Mouse (Mus musculus) macrophage (primary cell): ENCODE data around the gene Olfr985. TPM values are rescaled to one million over a fixed set of nuclear protein-coding genes. Genes with fewer than 3 reads are reported as not detected.
A peak's percentile ranks its signal among the peaks of the same experiment; 100 is the strongest.

Experiments
- H3K27ac ChIP-seq: fragments of 350-480 bp; formaldehyde crosslinking; 2 replicates; pipeline ENCODE4 v1.9.0; 2021
- H3K36me3 ChIP-seq: fragments of 350-480 bp; formaldehyde crosslinking; 2 replicates; pipeline ENCODE4 v1.9.0; 2021; ENCODE audit errors: inconsistent target
- H3K4me3 ChIP-seq: fragments of 350-480 bp; formaldehyde crosslinking; 2 replicates; pipeline ENCODE4 v1.9.0; 2021; ENCODE audit errors: inconsistent target
- H3K79me2 ChIP-seq: fragments of 350-480 bp; formaldehyde crosslinking; 2 replicates; pipeline ENCODE4 v1.9.0; 2021; ENCODE audit errors: inconsistent target
- WGBS: methylation state at CpG from one replicate; pipeline ENCODE4 v1.1.7; 2026; ENCODE audit warnings: inconsistent platforms; ENCODE audit not compliant: missing documents; 5-methylcytosine and 5-hydroxymethylcytosine counted together
- polyA plus RNA-seq: library from polyadenylated mRNA; stranded (reverse); fragments of 250-400 nt; gene quantifications from 3 replicates; pipeline ENCODE4 v1.2.4, GENCODE M21; 2018; ENCODE audit warnings: inconsistent platforms
- total RNA-seq, 78 experiments: library from RNA; depleted of rRNA; stranded (reverse); fragments of 250-400 nt; gene quantifications; 1 replicate in 9 of 78; 2 replicates in 24 of 78; 3 replicates in 43 of 78; 4 replicates in 2 of 78; pipeline ENCODE4 v1.2.4; 2018; ENCODE audit warnings: inconsistent platforms in 56 of 78

Olfr985 gene
- not detected for total RNA-seq (2018; cell fraction: chromatin; rRNA removed)
- total RNA-seq (2018; cell fraction: cytosol; rRNA removed): not detected
- total RNA-seq (2018; cell fraction: nucleus; rRNA removed): not detected
- not detected in 3 replicates for polyA plus RNA-seq

DNA sequence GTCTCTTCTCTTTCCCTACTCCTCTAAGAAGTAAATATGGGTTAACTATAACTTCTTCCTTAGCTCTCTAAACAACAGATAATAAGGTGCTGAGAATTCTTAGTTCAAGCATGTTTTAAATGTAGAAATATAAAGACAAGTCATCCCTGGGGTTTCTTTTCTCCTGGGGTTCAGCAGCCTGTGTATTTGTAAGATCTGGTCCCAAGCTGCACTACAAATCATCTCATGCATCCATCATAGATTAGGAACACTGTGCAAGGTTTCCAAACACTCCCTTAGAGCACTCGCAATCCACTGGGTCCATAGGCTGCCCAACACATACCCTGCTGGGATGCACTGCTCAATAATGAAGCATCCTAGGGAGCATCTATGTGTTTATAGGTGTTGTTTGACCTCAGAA lies at the start of gene Olfr985:
TSS of gene Olfr985 (minus strand) at position 101 of the 400 bp plus-strand sequence.
- Histone ChIP-seq H3K36me3 (no peaks in the 10 kb centered on the region), H3K4me3 (no peak within 1 kb of the TSS), H3K79me2 (no peaks in the 10 kb centered on the region), H3K27ac (no peak within 1 kb of the TSS)
- 100% methylated on average over 1 of the region's 1 CpGs for WGBS

DNA sequence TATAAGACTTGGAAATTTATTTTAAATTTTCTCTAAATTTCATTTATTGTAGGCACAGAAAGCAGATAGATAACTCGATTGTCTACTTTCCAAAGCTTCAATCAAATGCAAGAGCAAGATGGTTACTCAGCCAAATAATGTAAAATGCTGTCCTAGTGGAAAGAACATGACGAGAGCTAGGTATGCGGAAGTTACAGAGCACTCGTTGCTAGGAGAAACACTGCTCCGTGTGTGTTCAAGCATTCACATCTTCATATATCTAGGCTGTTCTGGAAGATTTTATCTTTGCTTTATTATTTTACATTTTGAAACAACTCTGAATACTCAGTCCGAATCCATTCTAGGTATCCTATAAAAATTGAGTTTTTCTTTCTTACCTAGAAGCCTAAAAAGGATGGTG lies 47.0 kb upstream of the Olfr985 start:
- Histone ChIP-seq H3K79me2 (no peaks in the 10 kb centered on the region), H3K36me3 (no peaks in the 10 kb centered on the region), H3K4me3 (no peak overlapping the region), H3K27ac (no peak overlapping the region)
- 86% methylated on average over 6 of the region's 6 CpGs for WGBS

DNA sequence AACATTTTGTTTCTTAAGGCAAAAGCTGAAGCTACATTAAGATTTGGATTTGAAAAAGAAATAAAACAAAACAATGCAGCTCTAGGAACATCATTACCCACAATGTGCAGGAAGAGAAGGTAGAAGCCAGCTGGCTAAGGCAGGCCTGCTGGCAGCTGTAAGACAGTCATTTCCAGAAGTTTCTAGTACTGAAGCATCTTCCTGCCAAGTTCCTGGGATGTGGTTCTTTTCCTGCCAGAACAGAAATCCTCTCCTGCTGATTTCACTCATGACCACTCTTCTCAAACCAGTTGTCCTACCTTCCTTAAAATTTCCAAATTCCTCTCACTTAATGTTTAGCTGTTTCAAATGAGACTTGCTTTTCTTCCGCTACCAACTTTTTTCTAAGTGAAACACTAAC lies 36.5 kb upstream of the Olfr985 start:
- H3K36me3 ChIP-seq: no peaks in the 10 kb centered on the region
- no peaks in the 10 kb centered on the region for H3K79me2 ChIP-seq
- H3K4me3 ChIP-seq: no peak overlapping the region
- no peak overlapping the region for H3K27ac ChIP-seq
- WGBS: 100% methylated on average over 1 of the region's 1 CpGs

DNA sequence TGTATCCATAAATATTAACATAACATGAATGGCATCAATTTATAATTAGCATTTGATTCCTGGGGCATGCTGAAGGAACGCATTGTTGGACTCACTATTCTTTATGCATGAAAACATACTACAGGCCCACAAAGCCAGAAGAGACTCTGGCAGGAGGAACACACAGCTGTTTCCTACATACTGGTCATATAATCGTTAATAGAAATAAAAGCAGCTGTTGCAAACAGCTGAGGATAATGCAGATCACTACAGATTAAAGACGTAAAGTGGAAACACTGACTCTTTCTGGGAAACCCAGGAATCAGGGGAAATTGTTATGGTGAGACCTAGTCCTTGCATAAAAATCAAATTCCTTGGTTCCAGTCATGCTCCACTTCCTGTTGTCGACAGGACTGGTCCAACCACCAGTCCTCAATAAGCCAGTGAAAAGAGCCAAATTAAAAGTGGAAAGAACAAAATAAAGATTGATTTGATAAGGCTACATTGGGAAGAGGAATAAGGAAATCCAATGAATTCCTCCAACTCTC lies 25.2 kb upstream of the Olfr985 start:
- no peaks in the 10 kb centered on the region for H3K36me3 ChIP-seq
- H3K79me2 ChIP-seq: no peaks in the 10 kb centered on the region
- H3K27ac ChIP-seq: no peak overlapping the region
- no peak overlapping the region for H3K4me3 ChIP-seq
- WGBS: 81% methylated on average over 4 of the region's 4 CpGs

DNA sequence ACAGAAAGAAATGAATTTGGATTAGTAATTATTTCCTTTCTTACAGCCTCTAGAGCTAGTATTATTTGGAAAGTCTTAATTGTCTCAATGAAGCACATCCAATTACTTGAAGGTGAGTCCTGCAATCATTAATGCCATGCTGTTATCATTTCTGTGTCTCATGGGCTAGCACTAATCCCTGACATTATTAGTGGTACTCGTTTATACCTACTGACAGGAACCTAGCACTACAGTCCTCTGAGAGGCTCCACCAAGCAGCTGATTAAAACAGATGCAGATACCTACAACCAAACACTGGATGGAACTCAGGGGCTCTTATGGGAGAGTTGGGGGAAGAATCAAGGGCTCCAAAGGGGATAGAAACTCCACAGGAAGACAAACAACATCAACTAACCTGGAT lies 11.6 kb upstream of the Olfr985 start:
- Histone ChIP-seq H3K4me3 (no peak overlapping the region), H3K36me3 (no peaks in the 10 kb centered on the region), H3K27ac (no peak overlapping the region), H3K79me2 (no peaks in the 10 kb centered on the region)
- 58% methylated on average over 1 of the region's 1 CpGs for WGBS

DNA sequence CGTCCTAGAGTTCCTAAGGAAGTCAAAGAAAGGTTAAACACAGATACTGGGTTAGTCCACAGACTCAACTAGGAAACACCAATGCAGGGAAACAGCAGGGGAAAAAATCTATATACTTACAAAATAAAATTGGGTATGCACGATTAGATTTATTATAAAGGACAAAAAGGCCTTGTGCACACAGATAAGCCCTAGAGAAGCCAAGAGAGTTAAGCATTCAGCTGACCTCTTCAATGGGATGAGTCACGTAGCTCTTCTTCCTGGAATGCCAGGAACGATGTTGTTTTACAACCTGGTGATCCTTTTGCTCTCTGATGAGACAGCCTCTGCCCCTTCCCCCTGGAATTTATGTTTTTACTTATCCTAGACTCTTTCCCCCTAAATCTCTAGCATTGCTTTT lies 9.5 kb upstream of the Olfr985 start:
- Histone ChIP-seq H3K4me3 (no peak overlapping the region), H3K36me3 (no peaks in the 10 kb centered on the region), H3K27ac (no peak overlapping the region), H3K79me2 (no peaks in the 10 kb centered on the region)
- WGBS: 88% methylated on average over 4 of the region's 4 CpGs

DNA sequence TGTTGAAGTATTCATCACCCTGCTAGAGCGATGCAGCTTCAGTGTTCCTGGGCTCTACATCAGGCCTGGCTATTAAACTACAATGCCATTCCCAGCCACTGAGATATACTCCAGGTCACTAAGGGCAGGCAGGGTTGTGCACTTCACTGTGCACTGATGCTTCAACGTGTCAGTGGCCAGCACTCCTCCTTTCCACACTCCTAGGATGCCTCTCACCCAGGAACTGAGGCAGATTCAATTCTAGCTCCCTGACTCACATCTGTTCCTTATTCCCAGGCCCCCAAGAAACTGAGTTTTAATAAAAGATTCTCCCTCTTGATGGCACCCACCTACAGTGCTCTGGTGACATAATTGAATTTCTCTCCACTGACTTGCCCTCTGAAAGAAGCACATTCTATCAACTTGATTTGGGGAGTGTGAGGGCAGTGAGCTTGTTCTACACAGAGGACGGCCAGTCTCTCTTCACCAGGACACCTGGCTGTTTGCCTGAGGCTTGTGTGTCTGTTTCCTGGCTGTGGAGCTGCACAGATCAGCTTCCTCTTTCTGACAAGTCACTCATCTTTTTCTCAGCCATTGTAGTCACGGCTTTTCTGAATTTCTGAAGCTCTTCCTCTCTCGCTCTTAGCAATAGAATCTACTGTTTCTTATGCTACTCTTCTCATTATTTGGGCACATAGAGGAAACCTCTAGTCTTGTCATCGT lies 7.2 kb upstream of the Olfr985 start:
- 30% methylated on average over 6 of the region's 6 CpGs for WGBS
- H3K36me3 ChIP-seq: no peaks in the 10 kb centered on the region
- no peak overlapping the region for H3K27ac ChIP-seq
- no peak overlapping the region for H3K4me3 ChIP-seq
- H3K79me2 ChIP-seq: no peaks in the 10 kb centered on the region

DNA sequence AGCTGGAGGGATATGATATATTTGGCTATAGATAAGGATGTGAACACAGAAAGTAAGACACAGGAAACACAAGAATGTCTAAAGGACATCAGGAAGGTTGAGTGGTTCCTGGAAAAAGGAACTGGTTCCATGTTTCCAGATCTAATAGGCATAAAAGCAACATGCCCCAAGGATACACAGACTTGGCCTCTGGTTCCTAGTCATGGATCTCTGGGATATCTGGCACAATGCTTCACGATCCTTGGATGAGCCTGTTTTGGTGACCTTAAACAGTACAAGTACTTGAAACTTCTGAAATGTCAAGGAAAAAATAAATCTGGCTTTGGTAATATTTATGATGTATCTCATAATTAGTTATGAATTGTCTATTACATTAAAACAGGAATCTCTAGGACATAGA lies 572 bp upstream of the Olfr985 start:
- WGBS: 100% methylated on average over 1 of the region's 1 CpGs
- H3K79me2 ChIP-seq: no peaks in the 10 kb centered on the region
- H3K4me3 ChIP-seq: no peak overlapping the region
- no peaks in the 10 kb centered on the region for H3K36me3 ChIP-seq
- H3K27ac ChIP-seq: no peak overlapping the region

DNA sequence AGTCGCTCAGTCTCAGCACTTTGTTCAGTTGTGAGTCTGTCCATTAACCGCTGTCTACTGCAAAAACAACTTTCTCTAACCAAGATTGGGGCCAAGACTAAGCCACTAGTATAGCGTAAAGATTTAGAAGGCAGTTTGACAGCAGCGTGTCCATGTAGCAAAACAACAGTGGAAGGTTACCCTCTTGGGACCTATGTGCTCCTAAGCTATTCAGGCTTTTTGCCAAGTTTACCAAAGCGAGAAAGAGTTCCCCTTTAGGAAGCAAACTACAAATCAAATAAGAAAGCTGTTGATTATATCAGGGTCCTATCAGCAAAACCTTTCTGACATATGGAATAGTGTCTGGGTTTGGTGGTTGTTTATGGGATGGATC lies 12.7 kb downstream of the Olfr985 start:
- no peak overlapping the region for H3K4me3 ChIP-seq
- no peaks in the 10 kb centered on the region for H3K79me2 ChIP-seq
- 48% methylated on average over 5 of the region's 5 CpGs for WGBS
- peak overlapping the region; percentile 55 for H3K27ac ChIP-seq
- no peaks in the 10 kb centered on the region for H3K36me3 ChIP-seq

DNA sequence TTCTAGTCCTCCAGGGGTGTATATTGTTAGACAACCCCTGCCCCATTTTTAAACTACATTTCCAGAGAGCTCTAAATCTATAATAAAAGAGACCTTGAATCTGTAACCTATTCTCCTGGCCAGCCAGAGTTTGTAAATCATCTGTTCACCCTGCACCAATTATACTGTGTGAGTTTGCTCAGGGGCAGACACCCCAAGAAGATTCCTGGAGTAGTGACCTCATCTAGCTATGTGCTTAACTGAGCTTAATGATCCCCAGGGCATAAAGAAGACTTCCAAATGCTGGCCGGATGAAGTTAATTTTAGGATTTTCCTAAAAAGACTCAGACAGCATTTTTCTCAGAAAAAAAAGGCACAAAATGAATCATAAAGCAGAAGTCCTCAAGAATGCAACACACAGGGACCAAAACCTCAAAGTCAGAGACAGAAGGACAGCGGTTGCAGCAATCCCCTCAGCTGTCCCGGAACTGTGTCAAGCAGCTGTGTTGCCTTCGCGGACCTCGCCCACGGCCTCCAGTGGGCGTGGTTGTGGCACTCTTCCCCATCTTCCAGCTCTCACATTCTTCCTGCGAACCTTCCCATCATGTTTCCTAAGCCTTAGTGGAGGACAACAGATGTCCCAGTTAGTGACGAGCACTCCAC lies 13.2 kb downstream of the Olfr985 start:
- peak overlapping the region; percentile 55 for H3K27ac ChIP-seq
- H3K36me3 ChIP-seq: no peaks in the 10 kb centered on the region
- no peaks in the 10 kb centered on the region for H3K79me2 ChIP-seq
- H3K4me3 ChIP-seq: no peak overlapping the region
- WGBS: 11% methylated on average over 10 of the region's 10 CpGs

DNA sequence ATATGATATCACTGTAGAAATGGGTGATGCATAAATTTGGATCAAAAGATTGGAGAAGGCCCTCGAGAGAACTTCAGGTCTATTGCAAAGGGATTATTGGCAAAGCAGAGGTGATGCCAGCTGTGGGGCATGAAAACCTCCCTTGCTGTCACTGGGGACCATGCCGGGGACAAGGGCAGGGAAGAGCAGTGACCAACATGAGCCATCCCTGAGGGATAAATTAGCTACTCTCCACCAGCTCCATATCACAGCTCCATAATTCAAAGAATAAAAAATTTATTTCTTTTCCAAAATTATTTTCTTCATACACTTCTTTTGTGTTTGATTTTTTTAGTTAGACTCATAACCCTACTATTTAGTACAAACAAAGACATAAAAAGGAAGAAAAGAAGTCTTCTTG lies 15.9 kb downstream of the Olfr985 start, which contains the start of gene Olfr984:
TSS of gene Olfr984 (minus strand) at position 101 of the 400 bp plus-strand sequence.
- Histone ChIP-seq H3K79me2 (no peaks in the 10 kb centered on the region), H3K4me3 (no peak within 1 kb of the TSS), H3K36me3 (no peaks in the 10 kb centered on the region), H3K27ac (no peak within 1 kb of the TSS)
- WGBS: 100% methylated on average over 2 of the region's 2 CpGs

DNA sequence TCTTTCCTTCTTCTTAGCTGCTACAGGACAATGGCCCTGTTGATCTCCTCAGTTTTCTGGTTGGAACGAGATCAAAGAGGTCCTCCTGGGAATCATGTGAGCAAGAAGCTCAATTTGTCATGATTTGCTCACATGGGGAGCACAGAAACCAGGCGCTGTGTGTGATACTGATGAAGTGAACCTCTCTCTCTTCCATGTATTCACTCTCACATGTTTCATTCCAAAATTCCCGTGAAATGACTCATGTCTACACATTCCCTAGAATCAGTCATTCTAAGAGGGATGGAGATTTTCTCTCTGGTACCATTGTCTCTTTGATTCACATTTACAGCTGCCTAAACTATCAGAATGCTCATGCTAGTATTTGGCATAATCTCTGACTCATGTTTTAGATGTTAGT lies 35.2 kb downstream of the Olfr985 start:
- WGBS: 86% methylated on average over 3 of the region's 3 CpGs
- no peak overlapping the region for H3K27ac ChIP-seq
- no peaks in the 10 kb centered on the region for H3K79me2 ChIP-seq
- no peaks in the 10 kb centered on the region for H3K36me3 ChIP-seq
- H3K4me3 ChIP-seq: no peak overlapping the region

DNA sequence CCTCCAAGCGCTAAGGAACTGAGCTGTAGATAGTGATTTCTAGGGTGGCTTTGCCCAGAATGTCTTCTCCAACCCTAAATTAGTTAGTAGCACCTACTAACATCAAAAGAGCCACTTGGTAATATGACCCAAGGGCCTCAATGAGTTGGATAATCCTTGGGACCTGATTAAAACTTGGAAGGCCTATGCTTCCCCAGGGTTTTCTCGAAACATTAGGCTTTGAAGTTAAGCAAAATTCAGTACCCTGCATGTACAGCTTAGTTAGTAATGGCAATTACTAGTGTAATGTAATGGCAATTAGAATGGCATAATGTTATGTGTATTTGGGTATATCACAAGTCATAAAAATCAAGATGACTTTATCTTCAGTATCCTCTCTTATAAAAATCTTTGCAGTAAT lies 36.5 kb downstream of the Olfr985 start, which contains the start of gene Olfr983:
TSS of gene Olfr983 (minus strand) at position 101 of the 400 bp plus-strand sequence.
- no peak within 1 kb of the TSS for H3K4me3 ChIP-seq
- H3K79me2 ChIP-seq: no peaks in the 10 kb centered on the region
- no peak within 1 kb of the TSS for H3K27ac ChIP-seq
- no peaks in the 10 kb centered on the region for H3K36me3 ChIP-seq
- 88% methylated on average over 2 of the region's 2 CpGs for WGBS
